Mouse (Mus musculus) cerebellum, adult 9-10 months (tissue): ENCODE measurements at regions not wholly inside any gene's neighbourhood (a gene's known extent, or its start where the extent isn't known, plus 50 kb on each side); places are given as distances from the start of the nearest gene placed in this dataset.

Experiments used
- DNase-seq: peaks from one replicate; pipeline ENCODE4 v3.0.0; 2022

GRCm38 (mm10) chr8:29274668-29275067 lies 1827.2 kb downstream of the Poteg start:
- DNase-seq, result no peak

- peak; percentile 9 for DNase-seq
Observed at GRCm38 (mm10) chr8:29278711-29279110, 1831.2 kb downstream of the Poteg start.

DNA sequence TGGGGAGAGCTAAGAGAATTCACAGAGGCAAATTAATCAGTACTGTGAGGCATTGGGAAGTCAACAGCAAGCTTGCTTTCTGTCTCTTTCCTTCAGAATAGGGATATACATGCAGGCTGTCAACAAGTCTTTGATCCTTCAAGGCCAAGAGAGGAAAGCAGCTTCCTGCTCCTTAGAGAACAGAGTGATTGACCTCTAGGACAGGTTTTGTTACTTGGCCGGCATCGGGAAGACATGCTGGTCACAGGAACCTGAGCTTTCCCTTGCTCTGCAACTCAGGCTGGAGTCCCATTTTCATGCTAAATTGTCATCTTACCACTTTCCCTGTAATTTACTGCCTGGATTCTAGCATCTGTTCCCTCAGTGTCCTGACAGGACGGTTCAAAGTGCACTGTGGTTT lies 1831.8 kb downstream of the Poteg start:
- DNase-seq, result no peak

DNA sequence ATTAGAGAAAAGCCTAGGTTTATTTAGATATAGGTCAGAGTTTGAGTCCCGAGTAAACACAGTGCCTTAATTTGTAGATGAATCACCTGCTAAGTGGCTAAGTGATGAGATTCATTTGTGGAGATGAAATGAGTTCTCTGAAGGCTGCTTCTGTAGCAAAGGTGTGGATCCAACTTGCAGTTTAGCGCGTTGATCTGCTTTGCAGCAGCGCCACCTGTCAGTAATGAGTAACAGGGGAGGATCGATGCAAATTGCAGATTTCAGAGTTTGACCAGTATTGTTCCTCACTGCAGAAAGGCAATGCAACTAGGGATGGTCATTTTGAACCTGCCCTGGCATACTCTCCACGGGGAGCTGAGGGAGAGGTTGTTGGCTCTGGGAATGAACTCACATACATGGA lies 1842.9 kb downstream of the Poteg start:
- peak; percentile 11 for DNase-seq
